Mouse (Mus musculus) granulocyte monocyte progenitor cell, adult 5-6 weeks (primary cell): ENCODE measurements around the gene Gtf2ird1. TPM values are rescaled to one million over a fixed set of nuclear protein-coding genes. Genes with fewer than 3 reads are reported as not detected.
A peak's percentile ranks its signal among the peaks of the same experiment; 100 is the strongest.
"Not testable (repeated sequence)": the region's sequence is repeated elsewhere in the genome, so short reads cannot be mapped to it uniquely, and the experiment has no call there.

Experiments
- ATAC-seq: replicated peaks from 2 replicates; pipeline ENCODE4 v1.8.0; 2016; ENCODE audit warnings: mild to moderate bottlenecking, moderate TSS enrichment, inconsistent platforms; ENCODE audit not compliant: poor library complexity, severe bottlenecking
- total RNA-seq, 2 experiments: library from RNA; stranded (forward) in 1 of 2; stranded (reverse) in 1 of 2; fragments of 200-712, 200-1000 nt in 1 of 2; fragments of >200 nt in 1 of 2; fragmentation: Nextera tagmentation in 1 of 2; gene quantifications; 2 replicates each; pipeline ENCODE4 v1.2.3; 2014 to 2017

The Gtf2ird1 gene
- total RNA-seq, 2 experiments from 2014 or later: 14.0 to 43.1 TPM

DNA sequence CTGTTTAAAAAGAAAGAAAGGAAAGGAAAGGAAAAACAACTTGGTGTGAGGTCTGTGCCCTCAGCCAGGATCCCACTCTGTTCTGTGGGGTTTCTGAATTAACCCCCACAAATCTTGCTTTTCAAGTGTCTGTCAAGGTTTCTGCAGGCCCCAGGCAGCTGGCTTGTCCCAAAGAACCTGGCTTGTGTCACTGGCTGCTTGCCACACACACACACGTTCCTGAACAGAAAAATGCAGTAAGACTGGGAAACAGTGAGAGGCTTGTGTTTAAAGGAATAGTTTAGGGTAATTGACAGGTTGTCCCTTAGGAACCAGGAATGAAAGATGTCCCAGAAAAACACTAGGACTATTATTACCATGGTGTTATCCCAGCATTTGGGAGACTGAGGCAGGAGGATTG, 2.9 kb downstream of the Gtf2ird1 start:
- ATAC-seq: no peak

DNA sequence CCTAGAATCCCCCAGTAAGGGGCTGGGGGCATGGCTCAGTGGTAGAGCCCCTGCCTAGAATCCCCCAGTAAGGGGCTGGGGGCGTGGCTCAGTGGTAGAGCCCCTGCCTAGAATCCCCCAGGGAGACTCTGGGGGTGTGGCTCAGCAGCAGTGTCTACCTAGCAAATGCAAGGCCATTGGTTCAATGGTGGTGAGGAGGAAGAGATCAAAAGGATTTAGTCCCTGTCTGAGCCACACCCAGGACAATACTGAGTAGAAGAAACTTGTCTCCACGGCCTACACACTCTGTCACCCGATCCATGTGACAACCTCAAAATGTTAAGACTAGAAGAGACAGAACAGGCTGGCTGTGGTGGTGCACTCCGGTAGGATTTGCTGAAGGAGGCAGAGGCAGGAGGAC, 9.8 kb downstream of the Gtf2ird1 start:
- ATAC-seq: not testable (repeated sequence)

DNA sequence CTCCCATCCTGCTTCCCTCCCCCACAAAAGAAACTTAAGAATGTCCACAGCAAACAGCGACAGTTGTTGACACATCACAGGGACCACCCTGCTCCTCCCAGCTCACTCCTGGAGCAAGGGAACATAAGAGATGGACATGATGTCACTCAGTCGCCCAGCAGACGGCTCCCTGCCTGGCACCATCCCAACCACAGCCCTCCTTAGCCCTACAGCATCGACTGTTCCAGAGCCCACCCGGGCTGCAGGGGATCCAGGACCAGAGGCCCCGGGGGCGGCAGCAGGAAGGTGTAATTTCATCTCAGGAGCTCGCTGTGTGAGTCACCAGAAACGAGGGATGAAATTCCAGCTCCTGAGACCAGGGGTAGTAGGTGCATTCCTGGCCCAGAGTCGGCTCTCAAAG, 10.6 kb downstream of the Gtf2ird1 start:
- no peak for ATAC-seq

DNA sequence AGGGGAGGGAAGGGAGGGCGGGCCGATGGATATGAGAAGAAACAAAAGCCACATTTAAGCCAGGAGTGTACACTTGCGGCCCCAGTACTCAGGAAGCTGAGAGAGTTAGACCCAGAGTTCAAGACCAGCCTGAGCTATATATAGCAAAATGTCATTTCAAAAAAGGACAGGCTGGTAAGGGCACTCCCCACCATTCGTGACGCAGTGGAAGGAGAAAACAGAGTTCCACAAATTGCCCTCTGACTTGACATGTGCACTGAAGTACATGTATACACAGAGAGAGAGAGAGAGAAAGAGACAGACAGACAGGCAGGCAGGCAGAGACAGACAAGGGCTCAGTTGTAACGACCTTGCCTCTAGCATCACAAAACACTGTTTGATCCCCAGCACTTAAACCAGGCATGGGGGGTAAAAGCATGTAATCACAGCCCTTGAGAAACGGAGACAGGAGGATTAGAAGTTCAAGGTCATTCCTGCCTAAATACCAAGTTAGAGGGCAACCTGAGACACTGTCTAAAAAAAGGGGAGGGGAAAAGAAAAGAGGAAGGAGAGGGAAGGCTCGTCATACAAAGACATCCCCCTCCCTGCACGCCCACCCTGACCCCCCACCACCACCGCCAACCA, 11.2 kb downstream of the Gtf2ird1 start:
- ATAC-seq: no peak

DNA sequence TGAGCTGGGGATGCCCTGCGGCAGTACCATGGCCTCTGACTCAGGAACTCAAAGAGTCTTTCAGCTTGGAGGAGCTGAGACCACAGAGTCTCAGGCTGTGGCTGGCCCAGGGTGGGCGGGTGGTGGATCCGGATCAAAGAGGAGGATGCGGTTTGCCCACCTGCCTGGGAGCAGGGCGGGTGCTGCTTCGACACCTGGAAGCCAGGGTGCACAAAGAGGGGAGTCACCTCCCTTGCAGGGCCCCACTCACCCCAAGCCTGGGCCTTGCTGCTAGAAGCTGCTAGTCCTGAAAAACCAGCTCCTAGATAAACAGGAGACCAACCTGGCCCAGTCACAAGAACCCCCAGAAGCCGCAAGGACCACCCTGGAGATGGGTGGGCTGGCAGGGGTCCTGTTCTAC, 12.0 kb downstream of the Gtf2ird1 start:
- ATAC-seq: no peak

DNA sequence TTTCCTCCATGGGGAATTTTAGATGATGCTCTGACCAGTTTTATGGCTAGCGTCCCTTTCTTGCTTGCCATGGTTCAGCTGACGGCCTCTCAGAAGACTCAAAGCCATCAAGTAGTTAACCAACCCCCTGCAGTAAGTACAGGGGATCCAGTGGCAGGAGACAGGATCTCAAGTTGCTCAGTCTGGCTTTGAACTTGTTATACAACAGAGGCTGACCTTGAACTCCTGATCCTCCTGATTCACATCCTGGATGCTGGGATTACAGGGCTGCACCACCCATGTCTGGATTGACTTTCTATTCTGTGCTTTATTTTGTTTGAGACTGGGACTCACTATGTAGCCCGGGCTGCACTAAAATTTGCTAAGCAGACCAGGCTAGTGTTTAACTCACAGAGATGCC, 14.4 kb downstream of the Gtf2ird1 start:
- ATAC-seq: no peak

DNA sequence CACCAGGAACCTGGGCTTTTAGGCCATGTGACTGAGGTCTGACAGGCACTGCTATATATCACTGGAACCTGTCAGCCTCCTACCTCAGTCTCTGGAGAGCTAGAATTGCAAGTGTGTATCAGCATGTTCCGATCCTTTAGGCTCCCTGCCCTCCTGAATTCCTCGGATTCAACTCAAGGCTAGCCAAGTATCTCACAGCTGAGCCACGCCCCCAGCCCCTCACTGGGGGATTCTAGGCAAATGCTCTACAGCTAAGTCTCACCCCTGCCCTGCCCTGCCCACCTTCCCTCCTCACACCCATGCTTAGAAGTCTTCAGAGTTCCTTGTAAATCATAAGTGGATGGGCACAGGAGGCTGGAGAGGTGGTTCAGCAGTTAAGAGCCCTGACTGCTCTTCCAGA, 15.4 kb downstream of the Gtf2ird1 start:
- ATAC-seq: no peak

DNA sequence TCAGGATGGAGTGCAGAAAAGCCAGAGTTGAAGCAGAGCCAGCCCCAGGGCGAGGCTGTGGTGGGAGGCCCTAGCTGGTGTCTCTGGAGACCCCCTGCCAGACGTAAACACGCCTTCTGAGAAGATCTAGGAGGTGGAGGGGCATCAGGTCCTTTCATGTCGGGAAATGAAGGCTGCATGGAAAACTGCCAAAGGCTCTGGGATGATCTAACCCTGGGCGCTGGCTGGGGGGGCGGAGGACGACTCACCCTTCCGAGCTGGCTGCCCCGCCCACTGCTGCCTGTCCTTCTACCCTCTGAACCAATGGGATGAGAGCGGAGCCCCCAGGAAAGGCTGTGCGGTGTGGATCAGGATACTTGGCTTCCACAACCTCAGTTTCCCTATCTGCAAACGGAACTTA, 16.4 kb downstream of the Gtf2ird1 start:
- ATAC-seq: no peak

DNA sequence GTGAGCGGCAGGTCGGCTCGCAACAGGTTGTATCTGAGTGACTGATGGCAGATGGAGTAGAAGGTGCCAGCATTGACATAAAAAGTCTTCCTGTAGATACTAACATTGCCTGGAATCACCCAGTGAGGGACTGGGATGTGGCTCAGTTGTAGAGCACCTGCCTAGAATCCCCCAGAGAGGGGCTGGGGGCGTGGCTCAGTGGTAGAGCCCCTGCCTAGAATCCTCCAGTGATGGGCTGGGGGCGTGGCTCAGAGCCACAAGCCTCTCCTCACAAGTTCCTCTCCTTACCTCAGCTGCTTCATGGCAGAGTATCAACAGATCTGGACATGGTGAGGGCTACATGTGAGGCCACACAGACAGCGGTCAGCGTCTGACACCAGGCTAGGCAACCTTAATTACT, 17.0 kb downstream of the Gtf2ird1 start:
- no peak for ATAC-seq

DNA sequence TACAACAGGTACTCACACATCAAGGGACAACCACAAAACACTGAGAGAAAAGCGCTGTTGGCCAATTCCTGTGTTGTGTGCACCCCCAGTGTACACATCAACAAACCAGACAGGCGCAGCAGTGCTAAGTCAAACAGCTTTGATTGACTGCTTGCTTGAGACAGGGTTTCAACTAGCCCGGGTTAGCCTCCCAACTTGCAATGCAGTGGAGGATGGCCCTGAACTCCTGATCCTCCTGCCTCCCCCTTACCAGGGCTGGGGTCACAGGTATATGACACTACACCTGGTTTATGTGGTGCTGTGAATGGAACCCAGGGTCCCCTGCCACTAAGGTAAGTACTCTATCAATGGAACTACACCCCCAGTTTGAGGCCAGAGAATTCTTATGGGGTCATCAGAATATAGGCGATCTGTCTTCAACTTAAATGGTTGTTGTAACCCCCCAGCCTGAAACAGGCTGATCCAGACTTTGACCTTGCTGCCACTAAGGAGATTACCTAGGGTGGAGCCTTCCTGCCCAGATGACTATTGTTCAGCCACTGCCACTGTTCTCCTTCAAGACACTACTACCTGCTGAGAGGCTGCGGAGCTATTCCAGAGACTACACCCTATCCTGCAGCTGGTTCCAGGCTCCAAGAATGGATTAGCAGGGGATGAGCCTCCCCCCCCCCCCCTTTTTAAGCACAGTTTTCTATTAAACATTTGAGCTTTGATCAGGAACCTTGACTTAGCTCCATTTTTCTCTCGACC, 17.7 kb downstream of the Gtf2ird1 start:
- ATAC-seq: no peak

DNA sequence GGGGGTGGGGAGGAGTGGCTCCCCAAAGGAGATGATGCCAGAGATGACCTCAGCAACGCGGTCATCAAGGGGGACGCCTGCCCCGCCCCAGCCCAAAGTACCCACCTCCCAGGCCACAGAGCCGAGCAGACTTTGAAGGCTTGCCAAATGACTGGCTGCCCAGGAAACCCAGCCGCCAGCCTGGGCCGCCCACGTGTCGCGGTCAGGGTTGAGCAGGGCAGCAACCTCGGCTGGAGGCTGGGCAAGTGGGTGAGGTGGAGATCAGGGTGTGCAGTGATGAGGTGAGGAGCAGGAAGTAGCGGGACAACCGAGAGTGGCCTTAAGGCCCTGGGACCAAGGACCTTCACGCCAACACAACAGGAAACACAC, 19.1 kb downstream of the Gtf2ird1 start:
- ATAC-seq: peak; percentile 89

DNA sequence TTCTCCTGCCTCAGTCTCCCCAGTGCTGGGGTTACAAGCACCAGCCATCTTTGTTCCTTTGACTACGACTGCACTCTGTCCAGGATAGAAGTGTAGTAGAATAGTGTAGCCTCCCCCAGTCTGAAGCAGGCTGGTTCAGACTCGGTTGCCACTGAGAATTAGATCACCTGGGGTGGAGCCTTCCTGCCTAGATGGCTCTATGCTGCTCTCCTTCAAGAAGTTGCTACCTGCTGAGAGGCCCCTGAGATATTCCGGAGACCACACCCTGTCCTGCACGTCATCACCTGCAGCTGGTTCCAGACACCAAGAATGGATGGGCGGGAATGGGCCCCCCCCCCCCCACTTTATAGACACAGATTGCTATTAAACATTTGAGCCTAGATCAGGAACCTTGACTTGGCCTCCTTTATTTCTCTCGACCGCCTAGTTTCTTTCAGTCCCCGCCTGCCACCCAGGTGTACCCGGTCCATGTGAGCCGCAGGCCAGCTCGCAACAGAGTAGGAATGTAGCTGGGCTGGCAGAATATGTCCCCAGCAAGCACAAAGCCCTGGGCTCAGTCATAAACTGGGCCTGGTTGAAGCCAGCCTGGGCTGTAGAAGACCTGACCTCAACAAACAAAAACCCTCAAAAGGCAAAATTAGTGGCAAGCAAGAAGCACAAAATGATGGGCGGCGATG, 19.6 kb downstream of the Gtf2ird1 start:
- ATAC-seq: no peak

DNA sequence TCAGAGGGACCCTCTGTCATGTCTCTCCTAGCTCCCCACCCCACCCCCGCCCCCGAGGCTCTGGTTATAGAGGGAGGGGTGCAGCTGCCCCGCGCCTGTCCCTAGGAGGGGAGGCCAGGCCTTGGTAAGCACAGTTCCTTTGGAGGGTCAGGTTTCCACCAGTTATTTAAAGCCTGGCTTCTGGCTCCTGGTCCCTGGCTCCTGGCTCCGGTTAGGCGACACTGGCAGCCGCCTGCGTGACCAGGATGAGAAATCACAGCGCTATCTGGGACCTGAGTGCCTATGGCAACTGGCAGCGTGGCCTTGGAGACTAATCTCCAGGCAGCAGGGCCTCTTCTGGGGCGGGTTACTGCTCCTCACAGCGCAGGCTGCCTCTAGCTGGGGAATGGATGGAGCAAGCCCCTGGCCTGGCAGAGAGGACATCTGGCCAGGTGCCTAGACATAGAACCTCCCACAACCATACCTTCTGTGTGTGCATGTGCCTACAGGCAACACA, 20.6 kb downstream of the Gtf2ird1 start:
- no peak for ATAC-seq

DNA sequence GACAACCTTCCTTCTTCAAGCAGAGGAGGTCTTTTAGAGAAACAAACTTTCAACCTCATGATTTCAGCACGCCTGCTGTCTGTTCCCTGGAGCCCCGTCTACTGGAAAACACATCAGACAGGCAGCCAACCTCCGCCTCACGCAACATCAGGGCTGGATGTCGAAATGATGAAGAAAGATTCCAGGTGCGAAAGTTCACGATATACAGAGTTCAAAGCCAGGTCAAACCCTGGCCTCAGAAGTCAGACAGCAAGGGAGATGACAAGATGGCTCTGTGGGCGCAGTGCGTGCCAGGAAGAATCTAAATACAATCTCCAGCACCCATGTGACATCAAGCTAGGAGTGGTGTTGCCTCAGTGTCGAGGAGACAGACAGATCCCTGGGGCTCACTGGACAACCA, 23.4 kb downstream of the Gtf2ird1 start:
- no peak for ATAC-seq

DNA sequence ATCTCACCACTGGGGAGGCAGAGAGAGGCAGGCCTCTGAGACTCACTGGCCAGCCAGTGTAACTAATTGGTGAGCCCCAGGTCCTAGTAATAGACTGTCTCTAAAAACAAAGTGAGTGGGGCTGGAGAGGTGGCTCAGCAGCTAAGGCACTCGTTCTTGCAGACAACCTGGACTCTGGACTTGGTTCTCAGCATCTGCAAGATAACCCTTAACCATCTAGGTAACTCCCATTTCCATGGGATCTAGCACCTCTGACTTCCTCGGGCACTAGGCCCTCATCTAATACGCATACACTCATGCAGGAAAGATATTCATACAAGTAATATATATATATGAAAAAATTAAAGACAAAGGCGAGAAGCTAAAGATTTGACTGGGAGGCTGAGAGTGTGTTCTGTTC, 26.4 kb downstream of the Gtf2ird1 start:
- ATAC-seq: no peak

DNA sequence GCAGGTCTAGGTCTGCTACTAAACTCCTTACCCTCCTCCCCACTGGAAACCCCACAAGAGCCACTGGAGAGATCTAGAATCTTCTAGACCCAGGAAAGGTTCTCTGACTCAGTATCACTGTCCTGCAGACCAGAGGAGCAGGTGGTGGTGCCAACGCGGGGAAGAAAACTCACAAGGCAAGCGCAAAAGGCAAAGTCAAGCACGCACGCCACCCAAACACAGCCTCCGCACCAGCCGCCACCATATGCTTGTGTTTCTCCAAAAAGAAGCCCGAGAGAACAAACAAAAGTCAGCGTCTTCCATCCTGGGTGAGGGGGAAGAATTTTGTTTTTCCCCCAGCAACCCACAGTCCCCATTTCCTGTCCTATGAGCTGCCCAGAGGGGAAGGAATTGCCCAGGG, 28.9 kb downstream of the Gtf2ird1 start:
- ATAC-seq: no peak

DNA sequence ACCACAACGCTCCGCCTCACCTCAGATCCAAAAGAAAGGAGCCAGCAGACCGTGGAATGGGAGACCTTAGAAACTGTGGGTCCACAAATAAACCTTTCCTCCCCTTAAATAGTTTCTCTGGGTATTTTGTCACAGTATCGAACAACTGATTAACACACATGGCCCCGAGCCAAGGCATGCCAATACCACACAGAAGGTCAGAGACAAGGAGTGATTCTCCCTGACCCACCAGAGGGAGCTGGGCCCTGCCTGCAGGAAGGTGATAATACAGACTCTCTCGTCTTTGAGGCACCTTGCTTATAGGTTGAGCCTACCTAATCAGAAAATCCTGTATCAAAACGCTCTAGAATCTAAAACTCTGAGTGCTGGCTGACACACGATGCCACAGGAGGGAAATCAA, 30.9 kb downstream of the Gtf2ird1 start:
- ATAC-seq: no peak

DNA sequence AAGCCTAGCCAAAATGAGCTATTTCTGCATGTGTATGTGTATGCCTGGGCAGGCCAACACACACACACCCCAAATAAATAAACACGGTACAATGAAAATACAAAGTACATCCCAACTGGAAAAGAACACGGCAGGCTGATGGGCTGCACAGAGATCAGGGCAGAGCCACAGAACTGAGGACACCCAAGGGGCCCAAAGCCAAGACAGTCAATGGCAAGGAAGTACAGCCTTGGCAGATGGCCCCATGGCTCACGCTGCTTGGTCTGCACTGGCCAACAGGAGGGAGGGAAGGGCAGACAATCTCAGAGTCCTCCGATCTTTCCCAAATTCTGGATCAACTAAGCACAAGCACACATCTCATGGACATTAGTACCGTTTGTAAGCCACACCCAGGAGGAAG, 32.6 kb downstream of the Gtf2ird1 start:
- no peak for ATAC-seq

DNA sequence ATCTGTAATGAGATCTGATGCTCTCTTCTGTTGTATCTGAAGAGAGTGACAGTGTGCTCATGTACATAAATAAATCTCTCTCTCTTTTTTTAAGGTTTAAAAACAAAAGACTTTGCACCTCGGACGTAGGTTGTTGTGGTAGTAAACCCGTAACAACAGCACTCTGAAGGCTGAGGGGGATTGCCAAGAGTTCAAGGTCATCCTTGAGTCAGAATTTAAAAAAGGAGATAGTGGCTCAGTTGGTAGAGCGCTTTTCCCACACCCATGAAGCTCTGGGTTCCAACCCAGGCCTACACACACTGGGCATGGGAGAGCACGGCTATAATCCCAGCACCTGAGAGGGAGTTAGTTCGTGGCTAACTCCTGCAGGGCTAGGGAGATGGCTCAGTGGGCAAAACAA, 33.1 kb downstream of the Gtf2ird1 start:
- no peak for ATAC-seq

DNA sequence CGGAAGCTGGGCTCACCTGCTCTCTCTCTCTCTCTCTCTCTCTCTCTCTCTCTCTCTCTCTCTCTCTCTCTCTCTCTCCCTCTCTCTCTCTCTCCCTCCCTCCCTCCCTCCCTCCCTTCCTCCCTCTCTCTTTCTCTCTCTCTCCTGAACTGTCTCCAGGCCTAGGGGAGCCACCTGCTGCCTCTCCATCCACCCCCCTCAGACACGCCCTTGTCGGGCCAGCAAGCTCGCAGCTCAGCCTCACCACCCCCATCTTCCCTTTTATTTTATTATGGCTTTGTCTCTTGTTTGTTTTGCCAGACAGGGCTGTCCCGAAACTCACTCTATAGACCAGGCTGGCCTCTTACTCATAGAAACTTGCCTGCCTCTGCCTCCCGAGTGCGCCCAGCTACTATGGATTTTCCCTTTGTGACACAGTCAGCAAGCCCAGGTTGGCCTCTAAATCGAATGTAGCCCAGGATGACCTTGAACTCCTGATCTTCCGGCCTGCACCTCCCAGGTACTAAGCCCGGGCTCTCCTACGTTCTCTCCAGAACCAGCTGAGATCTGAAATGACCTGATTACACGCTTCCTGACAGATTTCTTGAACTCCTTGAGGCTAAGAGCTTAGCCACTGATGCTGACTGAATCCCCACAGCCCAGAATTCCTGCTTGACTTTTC, 34.1 kb downstream of the Gtf2ird1 start:
- no peak for ATAC-seq

DNA sequence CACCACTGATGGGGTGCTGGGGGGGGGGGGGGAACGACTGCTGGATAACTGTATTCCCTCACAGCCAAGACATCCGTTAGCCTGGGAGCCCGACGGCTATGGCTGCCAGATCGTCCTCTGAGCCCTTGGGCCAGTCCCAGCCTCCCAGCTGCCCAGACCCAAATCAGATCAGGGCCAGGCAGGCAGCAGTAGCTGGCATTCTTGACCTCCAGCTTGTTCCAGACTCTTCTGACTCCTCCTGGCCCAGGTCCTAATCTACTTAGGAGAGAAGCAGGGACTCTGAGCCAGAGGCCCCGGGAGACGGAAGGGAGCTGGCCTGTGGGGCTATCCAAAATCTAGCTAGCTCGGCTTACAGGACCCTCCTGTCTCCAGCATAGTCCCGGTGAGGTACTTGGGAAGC, 35.5 kb downstream of the Gtf2ird1 start:
- no peak for ATAC-seq
